Mouse (Mus musculus): ENCODE data around the gene Bysl.

GRCm38 (mm10) chr17:47591073-47591472 is 20.2 kb downstream of the Bysl start:
- TF ChIP-seq GATA1 (IDR thresholded peaks at IDR 0.05; ENCODE audit: low read length) (no peak), TAL1 (IDR thresholded peaks at IDR 0.05; ENCODE audit: low read length) (no peak)
